Mouse (Mus musculus): ENCODE results near the gene Egfl8. TPM values are rescaled to one million over a fixed set of nuclear protein-coding genes. Genes with fewer than 3 reads are reported as not detected.

Gene Egfl8
- polyA plus RNA-seq, 1 experiment from 2014 or later, result 6.6 TPM

DNA sequence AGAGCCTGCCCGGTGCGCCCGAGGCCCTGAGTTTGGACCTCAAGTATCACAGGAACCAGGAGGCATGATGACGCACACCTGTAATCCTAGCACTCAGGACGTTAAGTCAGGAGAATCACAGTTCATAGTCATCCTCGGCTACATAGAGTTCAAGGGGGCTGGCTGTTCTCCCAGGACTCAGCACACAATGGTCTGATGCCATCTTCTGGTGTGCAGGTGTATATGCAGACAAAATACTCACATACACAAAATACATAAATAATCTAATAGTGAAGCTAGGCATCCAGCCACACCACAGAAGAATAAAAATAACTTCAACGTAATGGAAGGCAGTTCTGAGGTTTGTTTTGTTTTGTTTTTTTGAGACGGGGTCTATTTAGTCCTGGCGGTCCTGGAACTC is 7.4 kb upstream of the Egfl8 start:
- Histone ChIP-seq H3K4me3 (no peak overlapping the region), H3K4me2 (replicated peaks) (no peak overlapping the region), H3K27me3 (no peaks in the 10 kb centered on the region), H3K9me3 (no peaks in the 10 kb centered on the region), H3K4me1 (peaks cover 15% of the 10 kb centered on the region), H3K36me3 (peaks cover 61% of the 10 kb centered on the region), H3K27ac (no peak overlapping the region), H3K9ac (no peak overlapping the region)
- ATAC-seq (ENCODE audit: low FRiP score, low read depth), result no peak
- 87% methylated on average over 9 of the region's 9 CpGs for WGBS

DNA sequence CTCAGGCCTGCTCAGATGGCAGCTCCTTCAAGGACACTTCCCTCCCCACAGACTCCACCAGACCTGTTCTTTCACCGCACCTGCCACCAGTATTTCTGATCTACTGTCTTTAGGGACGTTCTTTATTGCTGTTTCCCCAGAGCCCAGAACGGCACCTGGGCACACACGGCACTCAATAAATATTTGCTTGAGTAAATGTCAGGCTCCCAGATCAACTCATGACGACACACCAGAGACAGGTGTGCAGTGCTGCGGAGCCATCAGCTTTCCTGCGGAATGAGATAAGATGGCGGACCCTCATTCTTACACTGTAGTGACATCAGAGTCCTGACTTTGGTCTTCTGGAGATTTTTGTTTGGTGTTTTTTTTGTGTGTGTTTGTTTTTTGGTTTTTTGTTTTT is 5.2 kb upstream of the Egfl8 start:
- no peaks in the 10 kb centered on the region for H3K9me3 ChIP-seq
- peaks cover 78% of the 10 kb centered on the region for H3K36me3 ChIP-seq
- no peaks in the 10 kb centered on the region for H3K27me3 ChIP-seq
- 0 out of 2 replicates have a peak overlapping the region, but pooled peaks have one; percentile 19 for H3K9ac ChIP-seq
- H3K4me3 ChIP-seq, result no peak overlapping the region
- peaks cover 5% of the 10 kb centered on the region for H3K4me1 ChIP-seq
- no peak overlapping the region for H3K4me2 ChIP-seq (replicated peaks)
- ATAC-seq (ENCODE audit: low FRiP score, low read depth), result no peak
- no peak overlapping the region for H3K27ac ChIP-seq
- 81% methylated on average over 8 of the region's 8 CpGs for WGBS

DNA sequence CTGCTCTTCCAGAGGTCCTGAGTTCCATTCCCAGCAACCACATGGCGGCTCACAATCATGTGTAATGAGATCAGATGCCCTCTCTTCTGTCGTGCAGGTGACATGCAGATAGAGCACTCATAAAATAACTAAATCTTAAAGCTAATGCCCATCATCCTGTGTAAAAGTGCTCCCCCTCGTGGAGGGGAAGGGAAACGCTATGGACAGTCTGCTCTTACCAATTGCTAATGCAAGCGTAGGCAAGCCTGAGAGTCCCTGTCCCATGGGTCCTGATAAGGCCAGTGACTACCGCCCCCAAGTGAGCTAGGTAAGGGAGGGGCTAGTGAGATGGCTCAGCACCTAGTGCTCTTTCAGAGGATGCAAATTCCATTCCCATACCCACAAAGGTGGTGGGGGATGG is 3.2 kb upstream of the Egfl8 start:
- H3K27ac ChIP-seq, result no peak overlapping the region
- no peaks in the 10 kb centered on the region for H3K27me3 ChIP-seq
- H3K9ac ChIP-seq, result no peak overlapping the region
- peaks cover 87% of the 10 kb centered on the region for H3K36me3 ChIP-seq
- no peak overlapping the region for H3K4me2 ChIP-seq (replicated peaks)
- peak; percentile 7; the same call in 1 of the 2 replicates for ATAC-seq (ENCODE audit: low FRiP score, low read depth)
- 25% methylated on average over 6 of the region's 6 CpGs for WGBS
- no peak overlapping the region for H3K4me3 ChIP-seq
- no peaks in the 10 kb centered on the region for H3K9me3 ChIP-seq
- H3K4me1 ChIP-seq, result no peaks in the 10 kb centered on the region

DNA sequence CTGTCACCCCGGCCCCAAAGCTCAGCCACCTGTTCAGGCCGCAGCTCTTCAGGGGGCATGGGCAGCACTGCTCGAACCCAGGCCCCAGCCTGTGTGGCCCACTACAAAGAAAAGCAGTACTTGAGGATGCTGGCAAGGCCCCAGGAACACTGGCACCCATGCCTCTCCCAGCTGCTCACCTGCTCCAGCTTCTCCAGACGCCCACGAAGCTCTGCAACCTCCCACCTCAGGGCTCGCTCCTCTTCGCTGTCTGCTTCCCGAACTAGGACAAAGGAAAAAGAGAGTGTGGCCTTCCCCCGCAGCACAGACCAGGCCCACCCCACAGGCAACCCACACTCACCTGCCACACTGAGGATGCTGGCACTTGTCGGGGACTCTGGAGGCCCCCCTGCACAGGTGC is 1.9 kb downstream of the Egfl8 start:
- no peak for ATAC-seq (ENCODE audit: low FRiP score, low read depth)
- no peak overlapping the region for H3K4me3 ChIP-seq
- peaks cover 1% of the 10 kb centered on the region; the same call in 1 of the 2 replicates for H3K4me1 ChIP-seq
- H3K36me3 ChIP-seq, result peaks cover 83% of the 10 kb centered on the region
- 93% methylated on average over 10 of the region's 10 CpGs for WGBS
- no peaks in the 10 kb centered on the region for H3K9me3 ChIP-seq
- H3K9ac ChIP-seq, result no peak overlapping the region
- no peaks in the 10 kb centered on the region for H3K27me3 ChIP-seq
- H3K27ac ChIP-seq, result no peak overlapping the region
- H3K4me2 ChIP-seq (replicated peaks), result no peak overlapping the region

DNA sequence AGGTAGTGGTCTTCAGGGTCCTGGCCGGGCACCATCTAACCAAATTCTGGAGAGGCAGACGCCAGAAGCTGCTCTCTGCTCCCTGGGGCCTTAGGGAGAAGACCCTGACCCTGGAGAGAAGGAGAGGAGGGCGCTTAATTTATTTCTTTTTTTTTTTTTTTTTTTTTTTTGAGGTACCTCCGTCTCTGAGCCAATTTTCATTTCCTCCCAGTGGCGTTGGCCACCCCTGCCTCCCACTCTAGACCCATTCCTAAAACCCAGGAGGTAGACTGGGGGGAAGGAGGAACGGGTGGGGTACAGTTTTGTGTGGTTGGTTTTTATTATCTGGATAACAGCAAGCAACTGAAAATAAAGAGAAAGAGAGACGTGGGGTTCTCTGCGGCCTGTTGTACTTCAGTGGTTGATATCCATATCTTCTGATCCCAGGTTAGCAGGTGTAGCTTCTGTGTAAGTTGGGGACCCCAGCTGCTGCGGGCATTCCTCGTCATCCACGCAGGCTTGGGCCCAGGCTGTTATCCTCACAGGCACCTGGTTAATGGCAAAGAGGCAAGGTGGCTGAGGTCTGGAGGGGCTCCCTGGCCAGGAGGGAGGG is 2.6 kb downstream of the Egfl8 start:
- Histone ChIP-seq H3K4me3 (no peak overlapping the region), H3K4me2 (replicated peaks) (no peak overlapping the region), H3K9me3 (no peaks in the 10 kb centered on the region), H3K9ac (no peak overlapping the region), H3K27ac (no peak overlapping the region), H3K4me1 (peaks cover 8% of the 10 kb centered on the region; the same call in 1 of the 2 replicates), H3K27me3 (no peaks in the 10 kb centered on the region), H3K36me3 (peaks cover 78% of the 10 kb centered on the region)
- ATAC-seq (ENCODE audit: low FRiP score, low read depth), result no peak
- WGBS, result 86% methylated on average over 10 of the region's 11 CpGs

DNA sequence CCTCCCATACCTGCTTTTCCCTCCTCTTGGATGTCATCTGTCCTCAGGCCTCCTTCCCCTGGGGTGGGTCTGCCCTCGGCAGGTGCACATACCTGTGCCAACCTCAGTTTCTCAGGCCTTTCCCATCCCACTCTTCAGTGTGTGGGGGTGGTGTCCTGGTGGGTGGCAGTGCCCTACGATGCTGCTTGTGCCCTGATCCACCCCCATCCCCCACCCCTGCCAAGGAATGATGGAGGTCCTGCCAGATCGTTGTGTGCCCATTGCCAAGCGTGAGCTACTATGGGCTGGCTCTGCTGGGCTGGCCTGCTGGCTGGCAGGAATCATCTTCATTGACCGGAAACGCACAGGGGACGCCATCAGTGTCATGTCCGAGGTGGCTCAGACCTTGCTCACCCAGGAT is 4.7 kb downstream of the Egfl8 start:
- no peak overlapping the region for H3K4me2 ChIP-seq (replicated peaks)
- peaks cover 69% of the 10 kb centered on the region for H3K36me3 ChIP-seq
- peaks cover 26% of the 10 kb centered on the region for H3K4me1 ChIP-seq
- no peak overlapping the region for H3K9ac ChIP-seq
- no peaks in the 10 kb centered on the region for H3K9me3 ChIP-seq
- no peak overlapping the region for H3K27ac ChIP-seq
- 93% methylated on average over 8 of the region's 8 CpGs for WGBS
- ATAC-seq (ENCODE audit: low FRiP score, low read depth), result no peak
- no peaks in the 10 kb centered on the region for H3K27me3 ChIP-seq
- no peak overlapping the region for H3K4me3 ChIP-seq

DNA sequence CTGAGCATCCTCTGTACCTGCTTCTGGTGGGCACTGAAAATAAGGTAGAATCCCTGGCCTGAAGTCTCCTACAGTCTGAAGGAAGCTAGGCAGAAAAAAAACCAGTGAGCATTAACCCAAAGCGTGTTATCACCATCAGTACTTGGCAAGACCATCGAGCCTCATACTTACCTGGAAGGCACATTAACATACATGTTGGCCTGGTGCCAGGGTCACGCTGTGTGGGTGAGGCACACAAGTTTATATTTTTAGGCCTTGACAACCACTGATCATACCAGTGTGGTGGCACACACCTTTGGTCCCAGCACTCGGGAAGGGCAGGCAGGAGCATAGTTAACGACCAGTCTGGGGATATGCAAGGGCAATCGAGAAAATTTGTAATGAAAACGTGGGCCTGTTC is 7.8 kb downstream of the Egfl8 start:
- H3K27ac ChIP-seq, result no peak overlapping the region
- H3K36me3 ChIP-seq, result peaks cover 40% of the 10 kb centered on the region
- no peaks in the 10 kb centered on the region for H3K27me3 ChIP-seq
- H3K9me3 ChIP-seq, result no peaks in the 10 kb centered on the region
- no peak overlapping the region for H3K4me2 ChIP-seq (replicated peaks)
- 77% methylated on average over 7 of the region's 7 CpGs for WGBS
- H3K9ac ChIP-seq, result peak overlapping the region; percentile 36
- no peak for ATAC-seq (ENCODE audit: low FRiP score, low read depth)
- H3K4me3 ChIP-seq, result no peak overlapping the region
- H3K4me1 ChIP-seq, result peaks cover 37% of the 10 kb centered on the region

DNA sequence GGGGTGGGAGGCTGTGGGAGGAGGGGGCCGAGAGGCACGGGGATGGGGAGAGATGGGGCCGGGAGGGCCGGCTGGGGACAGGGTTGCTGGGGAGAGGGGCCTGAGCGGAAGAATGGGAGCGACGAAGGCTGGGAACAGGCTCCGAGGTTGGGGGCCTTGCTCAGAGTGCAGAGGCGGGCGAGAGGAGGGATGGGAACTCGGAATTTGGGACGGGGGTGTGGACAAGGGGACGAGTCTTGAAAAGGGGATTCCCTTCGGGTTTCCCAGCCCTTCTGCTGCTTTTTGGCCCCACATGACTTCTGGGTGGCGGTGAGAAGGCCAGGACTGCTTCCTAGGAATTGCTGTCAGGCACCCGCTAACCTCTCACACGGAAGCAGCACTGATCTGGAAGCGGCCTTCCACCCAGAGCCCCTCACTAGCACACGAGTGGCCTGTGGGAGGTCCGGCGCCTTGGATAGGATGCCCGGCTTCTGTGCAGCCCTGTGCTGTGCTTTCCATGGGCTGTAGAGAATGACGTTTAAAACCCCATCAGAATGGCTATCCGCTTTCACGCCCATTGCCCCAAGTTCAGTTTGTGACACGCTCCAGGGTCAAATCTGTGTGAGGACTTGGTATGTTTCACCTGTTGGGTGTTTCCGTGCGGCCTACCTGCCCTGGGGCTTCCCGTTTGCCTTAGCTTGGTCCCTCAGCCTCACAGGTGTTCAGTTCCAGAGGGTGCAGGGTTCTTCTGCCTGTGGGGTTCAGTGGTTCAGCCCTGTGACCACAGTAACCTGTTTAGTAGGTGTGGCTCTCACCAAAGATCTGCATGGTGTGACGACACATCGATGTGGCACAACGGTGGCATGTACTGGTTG is 9.4 kb downstream of the Egfl8 start:
- no peak for ATAC-seq (ENCODE audit: low FRiP score, low read depth)
- H3K27me3 ChIP-seq, result no peaks in the 10 kb centered on the region
- H3K36me3 ChIP-seq, result peaks cover 30% of the 10 kb centered on the region
- H3K9me3 ChIP-seq, result no peaks in the 10 kb centered on the region
- H3K4me1 ChIP-seq, result peaks cover 46% of the 10 kb centered on the region
- peak overlapping the region; percentile 98 for H3K4me2 ChIP-seq (replicated peaks)
- 15% methylated on average over 32 of the region's 32 CpGs for WGBS
- peak overlapping the region; percentile 94 for H3K9ac ChIP-seq
- peak overlapping the region; percentile 87 for H3K27ac ChIP-seq
- peak overlapping the region; percentile 92 for H3K4me3 ChIP-seq

DNA sequence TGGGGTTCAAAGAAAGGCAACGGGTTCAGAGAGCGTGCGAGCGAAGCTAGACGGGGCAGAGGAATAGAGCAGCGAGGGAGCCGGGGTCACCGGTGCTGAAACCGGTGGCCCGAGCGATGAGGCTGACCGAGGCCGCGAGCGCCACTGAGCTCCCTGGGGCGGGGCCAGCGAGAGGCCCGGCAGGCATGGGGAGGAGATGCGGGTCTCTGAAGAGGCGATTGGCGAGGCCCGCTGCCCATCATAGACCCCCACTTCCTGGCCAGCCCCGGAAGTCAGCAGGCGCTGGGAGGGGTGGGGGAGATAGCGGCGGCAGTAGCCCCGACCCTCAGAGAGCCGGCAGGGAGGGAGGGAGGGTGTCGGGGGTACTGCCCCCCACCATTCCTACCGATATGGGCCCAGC is 10.2 kb downstream of the Egfl8 start:
- WGBS, result 0% methylated on average over 24 of the region's 30 CpGs
- peak; percentile 52 for ATAC-seq (ENCODE audit: low FRiP score, low read depth)
- Histone ChIP-seq H3K36me3 (peaks cover 29% of the 10 kb centered on the region), H3K9ac (peak overlapping the region; percentile 94), H3K27ac (peak overlapping the region; percentile 87), H3K9me3 (no peaks in the 10 kb centered on the region), H3K27me3 (no peaks in the 10 kb centered on the region), H3K4me1 (peaks cover 46% of the 10 kb centered on the region), H3K4me2 (replicated peaks) (peak overlapping the region; percentile 98), H3K4me3 (peak overlapping the region; percentile 92)

DNA sequence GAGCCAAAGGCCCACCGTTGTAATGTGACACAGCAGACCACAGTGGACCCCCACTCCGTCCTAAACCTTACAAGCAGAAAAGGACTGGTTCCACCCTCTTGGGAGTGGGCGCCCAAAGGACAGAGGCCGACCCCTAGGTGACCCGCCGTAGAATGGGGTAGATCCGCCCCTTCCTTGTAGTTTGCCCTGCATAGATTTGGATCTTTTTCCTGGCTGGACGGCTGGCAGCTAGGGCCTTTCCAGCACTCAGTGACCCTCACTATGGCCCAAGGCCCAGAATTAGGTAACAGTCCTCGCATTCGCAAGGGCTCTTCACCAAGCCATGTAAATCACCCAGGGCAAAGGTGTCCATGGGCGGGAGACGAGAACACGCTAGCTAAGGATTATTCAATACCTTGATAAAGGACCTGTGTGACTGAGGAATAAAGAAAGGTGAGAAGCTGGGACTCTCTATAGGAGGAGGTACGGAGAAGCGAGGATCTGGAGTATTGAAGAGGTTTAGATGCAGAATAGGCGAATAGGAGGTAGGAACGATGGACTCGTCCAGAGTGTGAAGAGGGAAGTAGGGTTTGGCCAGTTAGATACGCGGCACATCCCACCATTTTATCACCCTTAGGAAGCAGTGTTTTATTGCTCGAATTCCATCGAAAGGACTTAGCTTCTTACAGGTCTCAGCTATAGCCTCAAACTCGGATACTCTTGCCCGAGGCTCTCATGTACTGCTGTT is 11.1 kb downstream of the Egfl8 start:
- WGBS, result 13% methylated on average over 24 of the region's 24 CpGs
- Histone ChIP-seq H3K4me2 (replicated peaks) (peak overlapping the region; percentile 98), H3K9ac (peak overlapping the region; percentile 94), H3K4me1 (peaks cover 46% of the 10 kb centered on the region), H3K27ac (peak overlapping the region; percentile 87), H3K4me3 (peak overlapping the region; percentile 92), H3K27me3 (no peaks in the 10 kb centered on the region), H3K36me3 (peaks cover 30% of the 10 kb centered on the region), H3K9me3 (no peaks in the 10 kb centered on the region)
- ATAC-seq (ENCODE audit: low FRiP score, low read depth), result 0 out of 2 replicates have a peak, but pooled peaks have one; percentile 0

DNA sequence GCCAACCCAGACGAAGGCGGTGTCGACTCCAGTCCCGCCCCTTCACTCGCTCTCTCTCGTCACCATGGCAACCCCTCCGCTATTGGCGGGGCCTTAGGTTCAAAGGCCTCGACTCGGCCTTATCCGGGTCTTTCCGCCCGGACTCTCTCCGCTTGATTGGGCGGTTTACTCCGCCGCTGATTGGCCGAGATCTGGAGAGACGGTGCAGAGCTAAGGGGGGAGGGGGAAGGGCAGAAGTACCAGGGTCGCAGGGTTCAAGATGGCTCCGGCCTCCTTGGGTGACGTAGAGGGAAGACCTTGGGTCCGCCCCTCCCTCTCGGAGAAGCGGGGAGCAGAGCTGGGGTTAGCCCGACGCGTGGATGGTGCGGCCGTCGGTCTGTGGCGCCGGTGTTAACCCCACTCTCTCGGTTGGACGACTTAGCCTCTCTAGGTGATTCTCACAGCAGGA is 11.7 kb downstream of the Egfl8 start, which contains the start of gene Agpat1:
Agpat1 (plus strand) TSS at position 202 of the 448 bp plus-strand sequence.
- under 1% methylated on average over 33 of the region's 35 CpGs for WGBS
- peak within 1 kb of the TSS; percentile 87 for H3K27ac ChIP-seq
- ATAC-seq (ENCODE audit: low FRiP score, low read depth), result peak; percentile 88
- H3K9ac ChIP-seq, result peak within 1 kb of the TSS; percentile 94
- no peaks in the 10 kb centered on the region for H3K27me3 ChIP-seq
- H3K36me3 ChIP-seq, result peaks cover 31% of the 10 kb centered on the region
- H3K4me2 ChIP-seq (replicated peaks), result peak within 1 kb of the TSS; percentile 98
- peak within 1 kb of the TSS; percentile 92 for H3K4me3 ChIP-seq
- H3K9me3 ChIP-seq, result no peaks in the 10 kb centered on the region
- peaks cover 46% of the 10 kb centered on the region for H3K4me1 ChIP-seq

All from limb, embryonic 13.5 days (tissue).